Mouse (Mus musculus) forebrain, embryonic 16.5 days (tissue): Measurements from ENCODE around the gene Ccdc144b. TPM values are rescaled to one million over a fixed set of nuclear protein-coding genes. Genes with fewer than 3 reads are reported as not detected.
A peak's percentile ranks its signal among the peaks of the same experiment; 100 is the strongest.

Source experiments
- ATAC-seq: fragments of 200-750 bp; cut with Nextera tagmentation; 2 replicates; pipeline ENCODE4 v1.8.0; 2017; ENCODE audit warnings: mild to moderate bottlenecking, moderate library complexity
- H3K27ac ChIP-seq: fragments of 300-500 bp; sonication (generic); 2 replicates; pipeline ENCODE4 v1.5.1; 2014; ENCODE audit warnings: low read length, control low read depth
- H3K27me3 ChIP-seq: fragments of 300-500 bp; sonication (generic); replicated peaks from 2 replicates; pipeline ENCODE4 v1.6.1; 2014; ENCODE audit warnings: low read length; ENCODE audit not compliant: control insufficient read depth, insufficient read depth
- H3K36me3 ChIP-seq: fragments of 300-500 bp; sonication (generic); 2 replicates; pipeline ENCODE4 v1.6.1; 2014; ENCODE audit not compliant: control insufficient read depth, insufficient read depth
- H3K4me1 ChIP-seq: fragments of 300-500 bp; sonication (generic); replicated peaks from 2 replicates; pipeline ENCODE4 v1.6.1; 2014; ENCODE audit warnings: low read length; ENCODE audit not compliant: control insufficient read depth, insufficient read depth
- H3K4me2 ChIP-seq: fragments of 300-500 bp; sonication (generic); 2 replicates; pipeline ENCODE4 v1.6.1; 2014; ENCODE audit warnings: mild to moderate bottlenecking, low read length, control low read depth
- H3K4me3 ChIP-seq: fragments of 300-500 bp; sonication (generic); replicated peaks from 2 replicates; pipeline ENCODE4 v1.5.1; 2014; ENCODE audit warnings: mild to moderate bottlenecking, low read length, control low read depth
- H3K9ac ChIP-seq: fragments of 300-500 bp; sonication (generic); replicated peaks from 2 replicates; pipeline ENCODE4 v1.6.1; 2014; ENCODE audit warnings: low read depth, low read length, control low read depth
- H3K9me3 ChIP-seq: fragments of 300-500 bp; sonication (generic); 2 replicates; pipeline ENCODE4 v1.6.1; 2016; ENCODE audit warnings: low read length; ENCODE audit not compliant: control insufficient read depth
- WGBS: fragments of 180-500 bp; shearing (Covaris S2); extraction: QIAGEN DNeasy Blood & Tissue Kit; methylation state at CpG from one replicate; pipeline ENCODE4 v1.1.7; 2014; 5-methylcytosine and 5-hydroxymethylcytosine counted together
- polyA plus RNA-seq: library from polyadenylated mRNA; unstranded; fragments of >200 nt; fragmentation: Nextera tagmentation; extraction: Ambion mirVana; gene quantifications from 2 replicates; pipeline ENCODE4 v1.2.1, GENCODE M21; 2015

The Ccdc144b gene
- polyA plus RNA-seq, 1 experiment from 2014 or later = not detected

DNA sequence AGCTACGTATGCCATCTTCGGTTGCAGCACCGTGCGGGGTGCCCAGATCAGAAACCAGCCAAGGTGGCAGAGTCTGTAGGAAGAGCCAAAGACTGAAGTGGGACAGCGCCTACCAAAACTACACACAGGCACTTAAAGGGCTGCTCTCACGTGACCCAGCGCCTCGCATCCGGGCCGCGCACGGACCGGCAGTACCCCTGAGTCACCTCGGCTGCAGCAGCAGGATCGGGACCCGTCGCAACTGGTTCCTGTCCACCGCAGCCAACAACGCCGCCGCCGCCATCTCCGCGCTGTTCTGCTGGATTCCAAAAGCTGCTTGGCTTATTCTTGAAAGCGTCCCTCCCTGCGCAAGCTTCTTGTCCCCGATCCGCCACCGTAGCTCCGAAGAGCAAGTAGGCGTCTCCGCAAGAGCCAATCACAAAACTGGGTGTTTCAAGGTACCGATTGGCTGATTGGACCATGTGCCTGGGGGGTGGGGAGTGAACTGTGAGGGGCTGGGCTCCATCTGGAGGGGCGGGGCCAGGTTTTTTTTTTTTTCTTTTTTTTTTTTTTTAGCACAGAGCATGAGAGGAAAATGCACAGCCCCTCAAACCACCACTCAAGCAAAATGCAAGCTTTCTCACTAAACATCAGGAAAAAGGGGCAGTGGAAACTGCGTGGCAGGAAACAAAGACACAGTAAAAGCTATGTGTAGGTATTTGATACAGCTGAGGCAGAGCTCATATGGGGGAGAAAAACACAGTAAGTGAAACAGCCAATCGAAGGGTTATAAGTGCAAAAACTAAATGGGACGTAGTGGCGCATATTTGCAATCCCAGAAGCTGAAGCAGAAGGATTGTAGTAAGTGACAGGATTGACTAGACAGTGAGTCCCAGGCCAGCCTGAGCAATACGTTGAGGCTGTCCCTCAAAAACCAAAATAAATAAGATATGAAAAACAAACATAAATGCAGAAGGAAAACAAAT lies 52.8 kb downstream of the Ccdc144b start, which contains the start of gene Mccc1:
TSS of gene Mccc1 (minus strand) at position 404 of the 965 bp plus-strand sequence.
- Histone ChIP-seq H3K4me2 (peak within 1 kb of the TSS; percentile 82), H3K9me3 (no peaks in the 10 kb centered on the region), H3K9ac (peak within 1 kb of the TSS; percentile 83), H3K36me3 (no peaks in the 10 kb centered on the region), H3K4me1 (peaks cover 9% of the 10 kb centered on the region), H3K4me3 (peak within 1 kb of the TSS; percentile 91), H3K27me3 (0 out of 2 replicates have a peak, but pooled peaks cover 2% of the 10 kb centered on the region), H3K27ac (peak within 1 kb of the TSS; percentile 95)
- 3% methylated on average over 39 of the region's 39 CpGs for WGBS
- peak; percentile 99 for ATAC-seq

DNA sequence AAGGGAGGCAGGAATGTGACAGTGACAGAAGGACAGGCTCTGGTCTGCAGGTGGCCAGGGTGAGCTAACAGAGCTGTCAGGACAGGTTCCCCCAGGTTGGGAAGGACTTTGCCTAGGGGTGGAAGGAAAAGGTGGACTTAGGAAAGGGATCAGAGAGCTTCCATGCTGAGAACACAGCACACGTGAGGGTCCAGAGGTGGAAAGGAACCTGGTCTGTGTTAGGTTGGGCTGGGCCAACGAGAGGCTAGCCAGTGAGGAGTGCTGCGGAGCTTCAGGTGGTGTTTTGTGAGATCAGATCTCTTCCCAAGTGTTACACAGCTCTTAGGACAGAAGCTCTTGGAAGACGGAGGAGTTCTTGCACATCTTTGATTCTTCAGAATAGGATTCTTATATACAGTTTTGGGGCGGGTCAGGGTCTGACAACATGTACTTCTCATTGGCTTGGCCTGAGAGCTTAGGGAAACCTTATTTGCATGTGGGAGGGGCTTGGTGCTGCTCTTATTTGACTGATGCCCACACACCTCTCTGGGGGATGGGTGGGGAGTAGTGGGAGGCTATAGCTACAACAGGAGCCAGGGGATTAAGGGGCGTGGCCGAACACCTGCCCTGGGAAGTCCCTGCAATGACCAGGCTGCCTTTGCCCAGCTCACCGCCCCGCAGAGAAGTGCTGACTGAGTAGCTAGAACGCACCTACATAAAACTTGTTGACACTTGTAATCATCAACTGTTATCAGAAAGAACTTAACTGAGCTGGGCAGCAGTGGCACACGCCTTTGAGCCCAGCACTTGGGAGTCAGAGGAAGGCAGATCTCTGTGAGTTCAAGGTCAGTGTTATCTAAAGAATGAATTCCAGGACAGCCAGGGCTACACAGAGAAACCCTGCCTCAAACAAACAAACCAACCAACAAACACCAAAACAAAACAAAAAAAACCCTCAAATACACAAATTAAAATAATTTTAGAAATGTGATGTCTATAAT lies 58.5 kb downstream of the Ccdc144b start:
- H3K9ac ChIP-seq = no peak overlapping the region
- no peak for ATAC-seq
- peaks cover 4% of the 10 kb centered on the region for H3K4me1 ChIP-seq
- no peak overlapping the region for H3K4me2 ChIP-seq
- WGBS = 56% methylated on average over 11 of the region's 11 CpGs
- peaks cover 10% of the 10 kb centered on the region for H3K36me3 ChIP-seq
- H3K27ac ChIP-seq = no peak overlapping the region
- no peaks in the 10 kb centered on the region for H3K9me3 ChIP-seq
- H3K27me3 ChIP-seq = no peaks in the 10 kb centered on the region
- H3K4me3 ChIP-seq = no peak overlapping the region

DNA sequence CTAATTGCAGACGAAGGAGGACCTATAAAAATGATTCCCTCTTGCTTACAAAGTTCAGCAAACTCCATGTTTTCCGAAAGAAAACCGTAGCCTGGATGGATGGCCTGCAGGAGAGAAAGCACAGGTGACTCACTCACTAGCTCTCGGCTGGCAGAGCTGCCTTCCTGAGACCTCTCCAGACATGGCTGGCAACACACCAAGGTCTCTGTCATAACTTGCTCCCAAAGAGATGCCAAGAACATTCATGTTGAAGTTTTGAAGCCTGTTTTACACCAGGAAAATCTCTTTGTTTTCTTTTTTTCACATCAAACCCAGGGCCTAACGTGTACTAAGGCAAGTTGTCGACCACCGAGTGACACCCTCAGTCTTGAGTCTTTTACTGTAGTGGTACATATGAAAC lies 62.6 kb downstream of the Ccdc144b start:
- Histone ChIP-seq H3K4me1 (no peaks in the 10 kb centered on the region), H3K4me2 (no peak overlapping the region), H3K9me3 (no peaks in the 10 kb centered on the region), H3K4me3 (no peak overlapping the region), H3K27ac (no peak overlapping the region), H3K9ac (no peak overlapping the region), H3K27me3 (no peaks in the 10 kb centered on the region), H3K36me3 (peaks cover 14% of the 10 kb centered on the region)
- WGBS = 93% methylated on average over 7 of the region's 7 CpGs
- ATAC-seq = no peak

DNA sequence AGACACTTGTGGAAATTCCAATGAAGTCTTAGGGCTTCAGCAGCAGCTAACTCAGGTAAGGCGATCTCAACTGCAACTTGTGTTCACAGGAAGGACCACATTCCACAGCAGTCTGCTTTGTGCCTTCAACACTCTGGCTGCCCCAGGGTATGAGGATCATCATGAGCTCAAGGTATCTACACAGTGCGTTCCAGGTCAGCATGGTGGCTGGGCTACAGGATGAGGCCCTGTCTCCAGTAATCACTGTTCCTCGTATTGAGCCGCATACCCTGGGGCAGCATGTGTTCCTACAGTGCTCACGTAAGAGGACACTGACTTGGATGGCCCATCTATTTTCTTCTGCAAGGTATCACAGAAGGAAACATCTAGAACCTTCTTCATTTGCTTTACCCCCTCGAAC lies 65.3 kb downstream of the Ccdc144b start:
- Histone ChIP-seq H3K27ac (no peak overlapping the region), H3K36me3 (peaks cover 22% of the 10 kb centered on the region), H3K27me3 (no peaks in the 10 kb centered on the region), H3K4me2 (no peak overlapping the region), H3K4me3 (no peak overlapping the region), H3K9me3 (no peaks in the 10 kb centered on the region), H3K9ac (no peak overlapping the region), H3K4me1 (no peaks in the 10 kb centered on the region)
- ATAC-seq = no peak
- 96% methylated on average over 6 of the region's 6 CpGs for WGBS

DNA sequence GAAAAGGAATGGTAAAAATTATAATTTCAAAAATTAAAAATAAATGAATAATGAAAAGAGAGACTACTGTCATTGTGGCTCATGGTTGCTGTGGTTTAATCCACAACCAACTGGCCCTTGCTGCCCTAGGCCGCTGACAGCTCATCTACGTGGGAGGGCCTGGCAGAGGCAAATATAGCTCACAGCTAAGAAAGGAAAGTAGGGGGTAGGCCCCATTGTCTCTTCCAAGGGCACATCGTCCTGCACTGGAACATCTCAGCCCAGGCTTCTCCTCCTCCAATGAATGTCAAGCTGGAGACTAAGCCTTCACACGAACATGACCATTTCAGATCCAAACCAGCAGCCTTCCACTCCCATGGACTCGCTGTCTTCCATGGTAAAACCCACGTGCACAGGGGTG lies 67.1 kb downstream of the Ccdc144b start:
- Histone ChIP-seq H3K4me3 (no peak overlapping the region), H3K9me3 (no peaks in the 10 kb centered on the region), H3K27ac (no peak overlapping the region), H3K27me3 (no peaks in the 10 kb centered on the region), H3K36me3 (peaks cover 22% of the 10 kb centered on the region), H3K4me1 (no peaks in the 10 kb centered on the region), H3K4me2 (no peak overlapping the region), H3K9ac (no peak overlapping the region)
- no peak for ATAC-seq
- 86% methylated on average over 6 of the region's 6 CpGs for WGBS

DNA sequence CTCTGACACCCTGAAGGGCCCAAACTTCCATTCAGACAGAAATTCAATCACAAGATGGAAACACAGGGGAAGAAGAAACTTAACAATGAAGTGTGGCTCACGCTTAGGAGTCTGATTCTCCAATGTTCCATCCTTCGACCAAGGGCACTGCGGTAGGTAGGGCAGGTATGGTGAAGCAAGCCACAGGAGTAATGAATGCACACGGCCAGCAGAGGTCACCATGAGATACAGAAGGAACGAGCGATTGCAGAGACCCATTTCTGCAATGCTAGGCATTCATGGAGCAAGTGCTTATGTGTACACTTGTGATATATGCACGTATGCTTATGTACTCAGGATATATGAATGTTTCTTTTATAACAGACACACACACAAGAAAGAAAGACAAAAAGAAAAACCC lies 79.8 kb downstream of the Ccdc144b start:
- peak; percentile 54; the same call in 1 of the 2 replicates for ATAC-seq
- no peaks in the 10 kb centered on the region for H3K9me3 ChIP-seq
- WGBS = 73% methylated on average over 7 of the region's 7 CpGs
- H3K4me2 ChIP-seq = no peak overlapping the region
- H3K4me3 ChIP-seq = no peak overlapping the region
- no peak overlapping the region for H3K27ac ChIP-seq
- no peak overlapping the region for H3K9ac ChIP-seq
- H3K27me3 ChIP-seq = no peaks in the 10 kb centered on the region
- no peaks in the 10 kb centered on the region for H3K4me1 ChIP-seq
- H3K36me3 ChIP-seq = peaks cover 10% of the 10 kb centered on the region; the same call in 1 of the 2 replicates

DNA sequence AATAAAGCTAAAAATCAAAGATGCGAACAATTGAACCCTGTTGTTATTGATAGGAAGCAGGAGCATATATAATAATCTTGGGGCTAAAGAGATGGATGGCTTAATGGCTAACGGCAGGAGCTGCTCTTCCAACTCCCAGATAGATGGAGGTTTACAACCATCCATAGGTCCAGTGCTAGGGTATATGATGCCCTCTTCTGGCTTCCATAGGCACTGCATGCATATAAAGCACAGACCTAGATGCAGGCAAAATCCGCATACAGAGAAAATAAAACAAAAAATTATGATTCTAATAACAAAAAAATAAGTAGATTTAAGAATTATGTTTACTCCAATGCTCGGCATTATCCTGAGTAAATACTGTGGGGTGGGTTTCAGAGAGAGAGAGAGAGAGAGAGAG lies 80.4 kb downstream of the Ccdc144b start:
- Histone ChIP-seq H3K4me1 (no peaks in the 10 kb centered on the region), H3K27me3 (no peaks in the 10 kb centered on the region), H3K4me3 (no peak overlapping the region), H3K27ac (no peak overlapping the region), H3K9me3 (no peaks in the 10 kb centered on the region), H3K9ac (no peak overlapping the region), H3K4me2 (no peak overlapping the region), H3K36me3 (peaks cover 10% of the 10 kb centered on the region; the same call in 1 of the 2 replicates)
- ATAC-seq = no peak; the same call in 1 of the 2 replicates
- WGBS = 81% methylated on average over 4 of the region's 4 CpGs

DNA sequence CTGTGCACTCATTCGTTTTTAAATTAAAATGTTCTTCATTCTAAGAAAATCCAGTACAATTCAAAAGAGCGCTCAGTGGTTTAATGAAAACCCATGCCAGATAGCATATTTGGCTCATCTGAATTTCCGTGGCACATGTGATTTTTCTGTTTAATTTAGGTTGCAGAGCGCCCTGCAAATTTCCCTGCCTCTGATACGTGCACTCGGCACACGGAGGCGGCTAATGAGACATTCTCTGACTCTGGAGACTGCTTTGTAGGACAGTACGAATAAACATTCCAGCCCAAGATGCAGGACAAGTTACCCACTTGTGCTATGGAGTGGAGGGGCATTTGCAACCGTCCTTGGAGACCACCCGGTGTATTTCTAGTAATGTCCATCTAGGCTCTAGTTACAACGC lies 82.2 kb downstream of the Ccdc144b start:
- H3K9me3 ChIP-seq = no peaks in the 10 kb centered on the region
- no peak for ATAC-seq
- H3K4me2 ChIP-seq = no peak overlapping the region
- no peaks in the 10 kb centered on the region for H3K4me1 ChIP-seq
- no peaks in the 10 kb centered on the region for H3K27me3 ChIP-seq
- H3K36me3 ChIP-seq = peaks cover 10% of the 10 kb centered on the region
- no peak overlapping the region for H3K27ac ChIP-seq
- WGBS = 92% methylated on average over 12 of the region's 12 CpGs
- H3K4me3 ChIP-seq = no peak overlapping the region
- H3K9ac ChIP-seq = no peak overlapping the region

DNA sequence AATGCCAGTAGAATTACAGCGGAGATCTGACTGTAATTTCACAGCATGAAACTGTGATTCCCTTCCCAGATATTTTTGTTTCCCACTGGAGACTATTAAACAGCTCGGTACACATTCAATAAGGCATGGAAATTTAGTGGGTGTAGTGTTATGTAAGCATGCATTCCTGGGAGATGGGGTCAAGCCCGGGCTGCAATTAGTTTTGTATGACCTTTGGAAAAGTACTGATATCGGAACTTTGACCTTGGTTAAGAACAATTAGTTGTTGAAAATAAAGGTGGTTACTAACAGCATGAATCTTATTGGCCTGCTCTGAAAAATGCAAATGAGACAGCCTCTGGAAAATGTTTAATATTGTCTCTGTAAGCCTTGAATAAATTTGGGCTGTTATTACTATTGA lies 82.9 kb downstream of the Ccdc144b start:
- no peak overlapping the region for H3K4me2 ChIP-seq

More for the DNA sequence above, 82.9 kb downstream of the Ccdc144b start:
- H3K9me3 ChIP-seq = no peaks in the 10 kb centered on the region
- no peak overlapping the region for H3K9ac ChIP-seq
- H3K36me3 ChIP-seq = peaks cover 10% of the 10 kb centered on the region
- H3K27me3 ChIP-seq = no peaks in the 10 kb centered on the region
- H3K27ac ChIP-seq = no peak overlapping the region
- 84% methylated on average over 4 of the region's 4 CpGs for WGBS
- ATAC-seq = no peak
- no peaks in the 10 kb centered on the region for H3K4me1 ChIP-seq
- H3K4me3 ChIP-seq = no peak overlapping the region
